Mouse (Mus musculus) CH12.LX (cell line): ENCODE data around the gene Klhl31. TPM values are rescaled to one million over a fixed set of nuclear protein-coding genes. Genes with fewer than 3 reads are reported as not detected.

Experiments
- DNase-seq: peaks from one replicate; pipeline ENCODE4 v3.0.0-alpha.2; 2013; ENCODE audit errors: extremely low read depth
- H3K27ac ChIP-seq: 2 replicates; pipeline ENCODE4 v1.5.1; 2012; ENCODE audit warnings: low read depth, mild to moderate bottlenecking, control low read depth, moderate library complexity; ENCODE audit not compliant: insufficient read depth
- H3K27me3 ChIP-seq: replicated peaks from 2 replicates; pipeline ENCODE3; 2012; ENCODE audit warnings: inconsistent platforms
- H3K36me3 ChIP-seq, 2 experiments: replicated peaks in 1 of 2; 2 replicates each; pipeline versions ENCODE3 to v1.6.1; 2012; ENCODE audit warnings: inconsistent platforms in 1 of 2, low read length in 1 of 2, mild to moderate bottlenecking in 1 of 2, mixed read lengths in 1 of 2, moderate library complexity in 1 of 2; ENCODE audit not compliant: control insufficient read depth in 1 of 2, insufficient read depth in 1 of 2
- H3K4me1 ChIP-seq, 2 experiments: 2 replicates each; pipeline ENCODE4 v1.6.1; 2012; ENCODE audit warnings: inconsistent platforms in 1 of 2, moderate library complexity in 1 of 2; ENCODE audit not compliant: insufficient read depth in 2 of 2, control insufficient read depth in 1 of 2
- H3K4me2 ChIP-seq: 2 replicates; pipeline ENCODE4 v1.6.1; 2012; ENCODE audit warnings: low read depth, mild to moderate bottlenecking, control low read depth; ENCODE audit not compliant: poor library complexity, insufficient read depth, severe bottlenecking
- H3K4me3 ChIP-seq, 3 experiments: fragments of 150-350 bp in 1 of 3; sonication (generic) in 1 of 3; replicated peaks in 1 of 3; 2 replicates each; pipeline versions ENCODE3 to v1.5.1; 2011 to 2012; ENCODE audit warnings: low read depth in 2 of 3, low read length in 2 of 3, mild to moderate bottlenecking in 2 of 3, moderate library complexity in 2 of 3, control low read depth in 1 of 3, improper control_type of control experiment in 1 of 3, inconsistent platforms in 1 of 3, mixed read lengths in 1 of 3; ENCODE audit not compliant: poor library complexity in 1 of 3
- H3K79me2 ChIP-seq: replicated peaks from 2 replicates; pipeline ENCODE4 v1.6.1; 2012; ENCODE audit warnings: mild to moderate bottlenecking, moderate library complexity; ENCODE audit not compliant: control insufficient read depth, poor library complexity, insufficient read depth, severe bottlenecking; ENCODE audit errors: extremely low read depth
- H3K9ac ChIP-seq: 2 replicates; pipeline ENCODE4 v1.6.1; 2012; ENCODE audit warnings: low read depth, mild to moderate bottlenecking, control low read depth, moderate library complexity; ENCODE audit not compliant: insufficient read depth
- H3K9me3 ChIP-seq: replicated peaks from 2 replicates; pipeline ENCODE3; 2012; ENCODE audit warnings: low read length, inconsistent platforms, mixed read lengths
- BHLHE40 ChIP-seq: IDR thresholded peaks from 2 replicates; pipeline ENCODE4 v1.6.1; 2011; ENCODE audit warnings: mild to moderate bottlenecking, low read depth, low read length, improper control_type of control experiment
- CHD2 ChIP-seq: IDR thresholded peaks from 2 replicates; pipeline ENCODE4 v1.6.1; 2011; ENCODE audit warnings: low read length, improper control_type of control experiment
- E2F4 ChIP-seq: IDR thresholded peaks from 2 replicates; pipeline ENCODE4 v1.6.1; 2011; ENCODE audit warnings: low read depth, low read length, improper control_type of control experiment; ENCODE audit not compliant: insufficient replicate concordance
- GABPA ChIP-seq: IDR thresholded peaks from 2 replicates; pipeline ENCODE4 v1.6.1; 2012; ENCODE audit warnings: low read depth, low read length, improper control_type of control experiment, inconsistent platforms; ENCODE audit not compliant: insufficient replicate concordance
- HCFC1 ChIP-seq: IDR thresholded peaks from 2 replicates; pipeline ENCODE4 v1.6.1; 2012; ENCODE audit warnings: low read depth, mild to moderate bottlenecking, inconsistent platforms, low read length, improper control_type of control experiment
- IRF4 ChIP-seq: IDR thresholded peaks from 2 replicates; pipeline ENCODE4 v1.6.1; 2014; ENCODE audit warnings: low read depth, mild to moderate bottlenecking, inconsistent platforms, low read length, improper control_type of control experiment
- JUND ChIP-seq: conservative IDR thresholded peaks from 2 replicates; pipeline ENCODE4 v1.6.1; 2011; ENCODE audit warnings: low read depth, low read length, improper control_type of control experiment
- KAT2A ChIP-seq: IDR thresholded peaks from 2 replicates; pipeline ENCODE4 v1.6.1; 2012; ENCODE audit warnings: low read length, improper control_type of control experiment, inconsistent platforms; ENCODE audit not compliant: insufficient replicate concordance
- MAFK ChIP-seq: IDR thresholded peaks from 2 replicates; pipeline ENCODE4 v1.6.1; 2011; ENCODE audit warnings: low read length, improper control_type of control experiment; ENCODE audit not compliant: insufficient replicate concordance
- MAX ChIP-seq: IDR thresholded peaks from 2 replicates; pipeline ENCODE4 v1.6.1; 2011; ENCODE audit warnings: low read length, improper control_type of control experiment
- MEF2A ChIP-seq: IDR thresholded peaks from 2 replicates; pipeline ENCODE4 v1.6.1; 2014; ENCODE audit warnings: low read depth, mild to moderate bottlenecking, inconsistent platforms, low read length, improper control_type of control experiment, borderline replicate concordance
- MXI1 ChIP-seq: IDR thresholded peaks from 2 replicates; pipeline ENCODE4 v1.6.1; 2011; ENCODE audit warnings: mild to moderate bottlenecking, low read depth, low read length, improper control_type of control experiment
- MYC ChIP-seq: IDR thresholded peaks from 2 replicates; pipeline ENCODE4 v1.6.1; 2011; ENCODE audit warnings: low read depth, mild to moderate bottlenecking, improper control_type of control experiment, low read length
- NRF1 ChIP-seq: IDR thresholded peaks from 2 replicates; pipeline ENCODE4 v1.6.1; 2014; ENCODE audit warnings: low read depth, mild to moderate bottlenecking, inconsistent platforms, low read length, improper control_type of control experiment, moderate library complexity
- POLR2A ChIP-seq: IDR thresholded peaks from 2 replicates; pipeline ENCODE4 v1.6.1; 2011; ENCODE audit warnings: low read depth, mild to moderate bottlenecking, improper control_type of control experiment, low read length
- SIN3A ChIP-seq: IDR thresholded peaks from 2 replicates; pipeline ENCODE4 v1.6.1; 2012; ENCODE audit warnings: low read length, improper control_type of control experiment, inconsistent platforms
- TBP ChIP-seq: conservative IDR thresholded peaks from 2 replicates; pipeline ENCODE4 v1.6.1; 2011; ENCODE audit warnings: low read depth, low read length, improper control_type of control experiment
- UBTF ChIP-seq: IDR thresholded peaks from 2 replicates; pipeline ENCODE4 v1.6.1; 2012; ENCODE audit warnings: low read depth, mild to moderate bottlenecking, inconsistent platforms, low read length, improper control_type of control experiment, moderate library complexity
- USF1 ChIP-seq: IDR thresholded peaks from 2 replicates; pipeline ENCODE4 v1.6.1; 2014; ENCODE audit warnings: low read depth, mild to moderate bottlenecking, inconsistent platforms, low read length, improper control_type of control experiment
- ZC3H11A ChIP-seq: IDR thresholded peaks from 2 replicates; pipeline ENCODE4 v1.6.1; 2012; ENCODE audit warnings: low read depth, mild to moderate bottlenecking, inconsistent platforms, low read length, improper control_type of control experiment
- ZMIZ1 ChIP-seq: IDR thresholded peaks from 2 replicates; pipeline ENCODE4 v1.6.1; 2012; ENCODE audit warnings: low read depth, mild to moderate bottlenecking, inconsistent platforms, low read length, improper control_type of control experiment
- ZNF384 ChIP-seq: IDR thresholded peaks from 2 replicates; pipeline ENCODE4 v1.6.1; 2012; ENCODE audit warnings: low read depth, low read length, improper control_type of control experiment, inconsistent platforms
- dilution Hi-C: fragments of 300-500 bp; cut with MboI; formaldehyde crosslinking; loops from 2 replicates; pipeline ENCODE4 v1.14.3; 2020; ENCODE audit warnings: low sequenced_read_pairs; ENCODE audit not compliant: extremely low pct_unique_long_range_greater_than_20kb, extremely low pct_ligation_motif_present
- in situ Hi-C: fragments of 300-500 bp; cut with MboI; formaldehyde crosslinking; loops from 3 replicates; pipeline ENCODE4 v1.14.3; 2019; ENCODE audit warnings: low sequenced_read_pairs, low pct_ligation_motif_present, low pct_unique_long_range_greater_than_20kb, mixed read lengths
- polyA plus RNA-seq: library from polyadenylated mRNA; unstranded; fragments of >175 nt; gene quantifications from 2 replicates; pipeline ENCODE4 v1.2.1, GENCODE M21; 2012; ENCODE audit warnings: low read depth; ENCODE audit not compliant: insufficient read length
- total RNA-seq, 2 experiments: library from RNA; depleted of rRNA; stranded (reverse); fragments of 300-350 nt in 1 of 2; fragments of >200 nt in 1 of 2; gene quantifications; 2 replicates each; pipeline ENCODE4 v1.2.3; 2012 to 2014

The Klhl31 gene
- total and polyA plus RNA-seq, 3 experiments = not detected

DNA sequence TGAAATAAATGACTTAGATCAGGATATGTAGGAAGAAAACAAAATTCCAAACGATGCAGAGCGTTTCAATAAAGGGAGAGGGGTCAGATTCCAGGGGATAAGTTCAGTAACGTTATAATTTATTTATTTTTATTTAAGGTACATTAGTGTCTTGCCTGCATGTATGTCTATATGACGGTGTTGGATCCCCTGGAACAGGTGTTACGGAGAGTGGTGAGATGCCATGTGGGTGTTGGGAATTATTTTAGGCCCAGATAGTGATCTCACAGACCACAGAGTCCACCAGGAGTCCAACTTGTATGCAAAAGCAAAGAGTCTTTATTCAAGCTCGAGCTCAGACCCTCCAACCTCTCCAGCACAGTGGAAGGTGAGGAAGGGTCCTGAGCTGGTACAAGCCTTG is 16.2 kb upstream of the Klhl31 start:
- no peak overlapping the region for H3K4me2 ChIP-seq
- in situ Hi-C loops = no loop called here
- peaks cover 3 to 20% of the 10 kb centered on the region in 2 experiments for H3K4me1 ChIP-seq
- no peak overlapping the region for H3K9ac ChIP-seq
- H3K9me3 ChIP-seq = peaks cover 2% of the 10 kb centered on the region
- no peaks in the 10 kb centered on the region for H3K27me3 ChIP-seq
- dilution Hi-C loops = no loop called here
- no peaks in the 10 kb centered on the region for H3K36me3 ChIP-seq
- H3K27ac ChIP-seq = no peak overlapping the region
- DNase-seq = no peak
- TF ChIP-seq USF1 (no peak), MAX (no peak), POLR2A (no peak), E2F4 (no peak), ZMIZ1 (no peak), MYC (no peak), CHD2 (no peak), MXI1 (no peak)
- H3K79me2 ChIP-seq = no peaks in the 10 kb centered on the region
- no peak overlapping the region for H3K4me3 ChIP-seq

DNA sequence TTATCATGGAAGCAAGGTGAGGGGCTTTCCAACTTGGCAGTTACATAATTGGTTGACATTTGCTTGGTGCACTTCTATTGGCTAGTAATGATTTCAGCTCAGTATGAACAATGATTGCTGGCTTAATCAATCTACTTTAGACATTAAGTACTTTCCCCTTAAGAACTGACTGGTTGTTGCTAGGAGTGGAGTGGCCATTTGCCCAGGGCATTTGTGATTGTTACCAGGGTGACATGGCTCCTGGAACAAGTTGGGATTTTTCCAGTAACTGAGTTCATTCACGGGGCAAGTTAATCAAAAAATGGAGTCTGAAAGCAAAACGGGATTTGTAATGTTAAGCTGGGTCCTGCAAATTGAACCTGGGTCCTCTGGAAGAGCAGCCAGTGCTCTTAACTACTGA is 15.8 kb upstream of the Klhl31 start:
- H3K9ac ChIP-seq = no peak overlapping the region
- H3K4me1 ChIP-seq = peaks cover 3 to 19% of the 10 kb centered on the region in 2 experiments
- in situ Hi-C loops (no loop called here), dilution Hi-C loops (no loop called here)
- no peaks in the 10 kb centered on the region for H3K36me3 ChIP-seq
- DNase-seq = no peak
- TF ChIP-seq NRF1 (no peak), BHLHE40 (no peak), ZNF384 (no peak), TBP (no peak), UBTF (no peak), GABPA (no peak), MAFK (no peak), MEF2A (no peak), SIN3A (no peak), KAT2A (no peak), POLR2A (no peak), JUND (no peak), HCFC1 (no peak), IRF4 (no peak), CHD2 (no peak), ZC3H11A (no peak)
- no peak overlapping the region for H3K4me3 ChIP-seq
- H3K79me2 ChIP-seq = no peaks in the 10 kb centered on the region
- no peak overlapping the region for H3K27ac ChIP-seq
- H3K9me3 ChIP-seq = no peaks in the 10 kb centered on the region
- H3K4me2 ChIP-seq = no peak overlapping the region
- no peaks in the 10 kb centered on the region for H3K27me3 ChIP-seq
